Mouse (Mus musculus) brown adipose tissue, adult 24 weeks (tissue): Measurements from ENCODE around the gene March6. TPM values are rescaled to one million over a fixed set of nuclear protein-coding genes. Genes with fewer than 3 reads are reported as not detected.

Source experiments
- H3K27ac ChIP-seq: fragments of 200-500 bp; replicated peaks from 2 replicates; pipeline ENCODE4 v1.5.1; 2012; ENCODE audit warnings: low read depth, mild to moderate bottlenecking, low read length
- H3K4me1 ChIP-seq: fragments of 200-500 bp; 2 replicates; pipeline ENCODE4 v1.6.1; 2012; ENCODE audit warnings: low read length, mixed read lengths; ENCODE audit not compliant: control insufficient read depth, insufficient read depth, insufficient read length
- H3K4me3 ChIP-seq: fragments of 200-500 bp; 2 replicates; pipeline ENCODE4 v1.5.1; 2012; ENCODE audit warnings: low read depth, mild to moderate bottlenecking, low read length, moderate library complexity; ENCODE audit not compliant: insufficient read depth
- polyA plus RNA-seq: library from polyadenylated mRNA; stranded (reverse); fragments of >200 nt; gene quantifications from 2 replicates; pipeline ENCODE4 v1.2.4, GENCODE M21; 2012; ENCODE audit not compliant: missing spikeins, insufficient read depth, insufficient read length

March6 gene
- polyA plus RNA-seq, 1 experiment: 36.6 TPM

GRCm38 (mm10) chr15:31561390-31561789 lies 30.5 kb upstream of the March6 start:
- Histone ChIP-seq H3K4me3 (no peak overlapping the region), H3K27ac (no peak overlapping the region), H3K4me1 (no peaks in the 10 kb centered on the region)

GRCm38 (mm10) chr15:31554855-31555254 lies 24.0 kb upstream of the March6 start:
- H3K4me3 ChIP-seq: no peak overlapping the region
- no peak overlapping the region for H3K27ac ChIP-seq
- no peaks in the 10 kb centered on the region for H3K4me1 ChIP-seq

- no peak overlapping the region for H3K4me3 ChIP-seq
- H3K27ac ChIP-seq: no peak overlapping the region
- H3K4me1 ChIP-seq: no peaks in the 10 kb centered on the region
Observed at GRCm38 (mm10) chr15:31550381-31550780, 19.5 kb upstream of the March6 start.

GRCm38 (mm10) chr15:31547421-31547820 lies 16.6 kb upstream of the March6 start:
- no peak overlapping the region for H3K27ac ChIP-seq

GRCm38 (mm10) chr15:31546291-31546690 lies 15.4 kb upstream of the March6 start:
- Histone ChIP-seq H3K27ac (no peak overlapping the region), H3K4me1 (no peaks in the 10 kb centered on the region), H3K4me3 (no peak overlapping the region)

More at GRCm38 (mm10) chr15:31547421-31547820, 16.6 kb upstream of the March6 start:
- H3K4me1 ChIP-seq: no peaks in the 10 kb centered on the region
- no peak overlapping the region for H3K4me3 ChIP-seq

- Histone ChIP-seq H3K4me1 (peaks cover 2% of the 10 kb centered on the region; the same call in 1 of the 2 replicates), H3K4me3 (no peak overlapping the region), H3K27ac (no peak overlapping the region)
Observed at GRCm38 (mm10) chr15:31545058-31545457, 14.2 kb upstream of the March6 start.

GRCm38 (mm10) chr15:31543246-31543645 lies 12.4 kb upstream of the March6 start:
- Histone ChIP-seq H3K27ac (no peak overlapping the region), H3K4me3 (no peak overlapping the region), H3K4me1 (peaks cover 2% of the 10 kb centered on the region; the same call in 1 of the 2 replicates)

- H3K4me1 ChIP-seq: peaks cover 2% of the 10 kb centered on the region; the same call in 1 of the 2 replicates
- H3K27ac ChIP-seq: no peak overlapping the region
- H3K4me3 ChIP-seq: no peak overlapping the region
Observed at GRCm38 (mm10) chr15:31542013-31542958, 11.4 kb upstream of the March6 start.

- H3K4me3 ChIP-seq: no peak overlapping the region
- no peak overlapping the region for H3K27ac ChIP-seq
- peaks cover 2% of the 10 kb centered on the region; the same call in 1 of the 2 replicates for H3K4me1 ChIP-seq
Observed at GRCm38 (mm10) chr15:31540513-31540802, 9.6 kb upstream of the March6 start.

- Histone ChIP-seq H3K4me3 (no peak overlapping the region), H3K4me1 (peaks cover 2% of the 10 kb centered on the region; the same call in 1 of the 2 replicates), H3K27ac (no peak overlapping the region)
Observed at GRCm38 (mm10) chr15:31539643-31540512, 9.0 kb upstream of the March6 start.

- H3K4me3 ChIP-seq: no peak overlapping the region
- peaks cover 2% of the 10 kb centered on the region; the same call in 1 of the 2 replicates for H3K4me1 ChIP-seq
- no peak overlapping the region for H3K27ac ChIP-seq
Observed at GRCm38 (mm10) chr15:31538346-31538745, 7.5 kb upstream of the March6 start.

- no peak overlapping the region for H3K4me3 ChIP-seq
- H3K4me1 ChIP-seq: peaks cover 2% of the 10 kb centered on the region; the same call in 1 of the 2 replicates
- H3K27ac ChIP-seq: no peak overlapping the region
Observed at GRCm38 (mm10) chr15:31537706-31538105, 6.9 kb upstream of the March6 start.

GRCm38 (mm10) chr15:31536051-31536737 lies 5.3 kb upstream of the March6 start:
- no peak overlapping the region for H3K27ac ChIP-seq
- H3K4me3 ChIP-seq: no peak overlapping the region
- H3K4me1 ChIP-seq: peaks cover 2% of the 10 kb centered on the region; the same call in 1 of the 2 replicates

- no peak overlapping the region for H3K27ac ChIP-seq
- H3K4me1 ChIP-seq: no peaks in the 10 kb centered on the region
- H3K4me3 ChIP-seq: no peak overlapping the region
Observed at GRCm38 (mm10) chr15:31535259-31535855, 4.5 kb upstream of the March6 start.
